Mouse (Mus musculus) erythroblast, embryonic 14.5 days (primary cell): Measurements from ENCODE around the gene Gm13271. TPM values are rescaled to one million over a fixed set of nuclear protein-coding genes. Genes with fewer than 3 reads are reported as not detected.
"Not testable (repeated sequence)": the region's sequence is repeated elsewhere in the genome, so short reads cannot be mapped to it uniquely, and the experiment has no call there.

Experiments
- H3K27me3 ChIP-seq: 2 replicates; pipeline ENCODE4 v1.6.1; 2012; ENCODE audit warnings: inconsistent platforms; ENCODE audit not compliant: control insufficient read depth
- H3K36me3 ChIP-seq: 2 replicates; pipeline ENCODE4 v1.6.1; 2012; ENCODE audit warnings: mild to moderate bottlenecking, inconsistent platforms; ENCODE audit not compliant: control insufficient read depth
- H3K4me1 ChIP-seq: 2 replicates; pipeline ENCODE4 v1.6.1; 2012; ENCODE audit warnings: inconsistent platforms; ENCODE audit not compliant: control insufficient read depth
- H3K4me3 ChIP-seq: replicated peaks from 2 replicates; pipeline ENCODE3; 2012; ENCODE audit warnings: moderate library complexity, mild to moderate bottlenecking, inconsistent platforms
- H3K9me3 ChIP-seq: 2 replicates; pipeline ENCODE4 v1.6.1; 2012; ENCODE audit warnings: low read length, inconsistent platforms, mixed read lengths; ENCODE audit not compliant: control insufficient read depth
- GATA1 ChIP-seq: IDR thresholded peaks from 2 replicates; pipeline ENCODE4 v1.6.1; 2012; ENCODE audit warnings: low read length, inconsistent platforms, mixed read lengths
- TAL1 ChIP-seq: IDR thresholded peaks from 3 replicates; pipeline ENCODE4 v1.6.1; 2012; ENCODE audit warnings: low read length, inconsistent platforms, mixed read lengths
- polyA plus RNA-seq: library from polyadenylated mRNA; stranded (reverse); fragments of >175 nt; gene quantifications from 2 replicates; pipeline ENCODE4 v1.2.3, GENCODE M21; 2012

Gm13271 gene
- polyA plus RNA-seq, 1 experiment: not detected

DNA sequence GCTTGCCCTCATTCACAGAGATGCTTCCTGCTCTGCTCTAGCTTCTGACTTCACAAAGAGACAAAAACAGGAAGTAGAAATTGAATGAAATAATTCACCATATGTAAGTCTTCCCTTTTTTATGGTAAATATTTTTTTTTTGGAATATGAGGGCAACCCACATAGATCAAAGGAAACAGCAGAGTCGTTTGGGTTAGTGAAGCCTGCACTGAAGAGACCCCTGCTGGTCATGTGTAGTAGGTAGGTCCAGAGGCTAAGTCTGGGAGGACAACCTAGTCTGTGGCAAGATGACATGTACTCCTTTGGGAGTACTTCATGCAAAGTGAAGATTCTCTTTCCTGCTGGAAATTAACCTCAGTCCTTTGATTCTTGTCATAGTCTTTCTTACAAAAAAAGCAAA is 27.3 kb upstream of the Gm13271 start:
- H3K27me3 ChIP-seq: no peaks in the 10 kb centered on the region
- peaks cover 2% of the 10 kb centered on the region; the same call in 1 of the 2 replicates for H3K4me1 ChIP-seq
- H3K4me3 ChIP-seq: no peak overlapping the region
- TF ChIP-seq TAL1 (no peak), GATA1 (no peak)
- no peaks in the 10 kb centered on the region for H3K9me3 ChIP-seq
- H3K36me3 ChIP-seq: no peaks in the 10 kb centered on the region

DNA sequence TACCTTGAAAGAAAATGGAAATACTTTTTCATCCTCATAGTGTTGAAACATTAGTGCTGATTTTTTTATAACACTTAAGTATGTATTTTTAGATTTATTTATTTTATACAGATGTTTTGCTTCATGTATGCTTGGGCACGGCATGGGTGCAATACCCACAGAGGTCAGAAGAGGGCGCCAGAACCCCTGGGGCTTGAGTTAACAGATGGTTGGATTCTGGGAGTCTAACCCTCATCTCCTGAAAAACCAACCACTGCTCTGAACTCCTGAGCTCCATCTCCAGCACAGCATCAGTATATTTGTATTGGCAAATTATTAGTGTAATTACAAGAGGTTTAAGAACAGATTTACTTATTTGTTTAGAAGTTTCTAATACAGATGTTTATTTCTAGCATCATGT is 16.2 kb upstream of the Gm13271 start:
- no peaks in the 10 kb centered on the region for H3K9me3 ChIP-seq
- no peaks in the 10 kb centered on the region for H3K4me1 ChIP-seq
- H3K27me3 ChIP-seq: 0 out of 2 replicates have a peak, but pooled peaks cover 2% of the 10 kb centered on the region
- TF ChIP-seq GATA1 (no peak), TAL1 (no peak)
- H3K4me3 ChIP-seq: no peak overlapping the region
- H3K36me3 ChIP-seq: no peaks in the 10 kb centered on the region

DNA sequence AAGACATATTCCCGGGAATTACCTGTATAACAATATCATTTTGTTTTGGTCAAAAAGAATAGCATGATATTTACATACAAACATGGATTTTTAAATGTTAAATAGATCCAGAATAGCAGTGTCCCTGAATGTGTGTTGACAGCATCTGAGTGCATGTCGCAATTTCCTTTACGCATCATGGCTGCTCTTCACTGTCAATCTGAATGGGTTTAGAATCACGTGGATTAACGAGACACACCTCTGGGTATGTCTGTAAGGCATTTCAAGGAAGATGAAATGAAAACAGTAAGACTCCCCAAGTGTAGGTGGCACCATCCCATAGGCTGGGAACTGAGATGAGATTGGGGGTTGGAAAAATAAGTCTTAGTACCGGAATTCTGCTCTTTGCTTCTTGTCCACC is 15.6 kb upstream of the Gm13271 start:
- TF ChIP-seq TAL1 (no peak), GATA1 (no peak)
- Histone ChIP-seq H3K27me3 (0 out of 2 replicates have a peak, but pooled peaks cover 2% of the 10 kb centered on the region), H3K9me3 (no peaks in the 10 kb centered on the region), H3K4me3 (no peak overlapping the region), H3K36me3 (no peaks in the 10 kb centered on the region), H3K4me1 (no peaks in the 10 kb centered on the region)

DNA sequence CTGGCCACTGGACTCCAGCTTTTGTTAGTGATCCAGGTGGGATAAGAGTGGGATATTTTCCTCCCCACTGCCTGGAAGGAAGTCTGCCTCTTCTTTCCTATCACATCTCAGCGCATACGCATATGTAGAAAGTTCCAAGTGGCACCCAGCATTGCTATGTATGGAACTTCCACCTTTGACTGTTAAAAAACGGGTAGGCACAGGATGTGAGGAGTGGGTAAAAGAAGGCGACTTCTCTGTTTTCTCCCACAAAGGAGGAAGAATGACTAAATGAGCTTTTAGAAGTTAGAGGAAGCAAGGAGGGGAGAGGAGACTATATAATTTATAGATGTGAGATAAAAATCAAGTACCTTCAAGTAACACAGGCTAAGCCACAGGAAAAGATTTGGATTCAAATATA is 13.2 kb upstream of the Gm13271 start:
- Histone ChIP-seq H3K27me3 (no peaks in the 10 kb centered on the region), H3K4me1 (no peaks in the 10 kb centered on the region), H3K9me3 (no peaks in the 10 kb centered on the region), H3K36me3 (no peaks in the 10 kb centered on the region), H3K4me3 (no peak overlapping the region)
- no peak for TF ChIP-seq TAL1
- TF ChIP-seq GATA1: no peak

DNA sequence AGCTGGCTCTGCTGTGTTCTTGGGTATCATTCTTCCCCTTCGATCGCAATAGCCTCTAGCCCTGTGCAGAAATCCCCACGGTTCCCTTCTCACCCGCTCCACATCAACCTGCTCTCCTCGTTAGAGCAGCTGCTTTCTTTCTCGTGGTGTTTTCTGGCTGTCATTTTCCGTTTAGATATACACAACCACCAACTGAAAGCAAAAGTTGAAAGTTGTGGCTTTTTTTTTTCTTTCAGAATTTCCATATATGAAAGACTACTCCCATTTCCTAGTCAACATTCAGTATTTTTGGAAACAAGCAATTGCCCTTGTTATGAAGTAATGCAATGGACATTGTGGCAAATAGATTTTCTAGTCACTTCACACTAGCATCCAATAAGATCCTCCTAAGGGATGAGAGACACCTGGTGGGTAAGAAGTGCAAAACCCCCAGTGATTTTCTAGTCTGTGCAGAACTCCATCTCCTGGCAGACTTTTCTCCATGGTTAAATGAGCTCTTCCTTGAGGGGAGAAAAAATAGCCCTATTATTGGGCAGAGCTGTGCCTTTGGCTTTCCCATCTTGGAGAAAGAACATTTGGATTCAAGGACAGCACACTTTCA is 11.8 kb upstream of the Gm13271 start:
- no peaks in the 10 kb centered on the region for H3K9me3 ChIP-seq
- no peak for TF ChIP-seq GATA1
- no peak for TF ChIP-seq TAL1
- no peak overlapping the region for H3K4me3 ChIP-seq
- no peaks in the 10 kb centered on the region for H3K36me3 ChIP-seq
- H3K4me1 ChIP-seq: no peaks in the 10 kb centered on the region
- no peaks in the 10 kb centered on the region for H3K27me3 ChIP-seq

DNA sequence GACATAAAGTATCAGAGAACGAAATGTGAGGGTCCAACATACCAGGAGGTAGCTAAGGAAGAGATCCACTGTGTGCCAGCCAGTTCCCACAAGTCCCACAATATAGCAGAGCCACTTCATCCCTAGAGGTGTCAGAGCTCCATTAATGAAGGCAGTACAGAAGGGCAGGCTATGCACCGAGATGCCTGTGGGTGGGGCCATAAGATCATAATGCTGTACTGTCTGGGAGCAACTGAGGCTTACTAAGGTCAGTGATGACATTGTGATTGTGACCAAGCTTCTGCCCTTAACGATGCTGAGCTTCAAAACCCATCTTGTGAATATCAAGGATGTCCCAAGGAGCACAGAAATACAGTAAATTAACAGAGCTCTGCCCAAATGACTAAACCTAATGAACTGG is 10.5 kb upstream of the Gm13271 start:
- H3K9me3 ChIP-seq: no peaks in the 10 kb centered on the region

DNA sequence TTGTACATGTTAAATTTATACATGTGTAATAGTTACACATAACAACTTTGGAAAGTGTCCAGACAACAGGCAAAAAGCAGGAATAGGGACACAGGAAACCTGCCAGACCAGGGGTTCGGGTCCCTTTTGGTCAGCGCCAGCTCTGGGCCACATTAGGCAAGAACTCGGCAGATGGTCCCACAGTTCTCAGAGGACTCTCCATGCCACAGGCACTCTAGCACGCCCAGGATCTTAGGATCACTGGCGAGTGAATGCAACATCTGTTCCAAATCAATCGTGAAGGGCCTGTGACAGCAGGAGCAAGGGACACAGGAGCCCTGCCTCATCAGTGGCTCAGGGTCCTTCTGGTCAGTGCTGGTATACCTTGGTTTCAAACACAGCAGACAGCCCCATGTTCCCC is 4.7 kb upstream of the Gm13271 start:
- Histone ChIP-seq H3K4me1 (no peaks in the 10 kb centered on the region), H3K9me3 (no peaks in the 10 kb centered on the region), H3K4me3 (no peak overlapping the region), H3K36me3 (no peaks in the 10 kb centered on the region), H3K27me3 (no peaks in the 10 kb centered on the region)
- TF ChIP-seq TAL1 (no peak), GATA1 (no peak)

More for the DNA sequence above, 10.5 kb upstream of the Gm13271 start:
- Histone ChIP-seq H3K4me3 (no peak overlapping the region), H3K36me3 (no peaks in the 10 kb centered on the region), H3K27me3 (no peaks in the 10 kb centered on the region), H3K4me1 (no peaks in the 10 kb centered on the region)
- no peak for TF ChIP-seq GATA1
- no peak for TF ChIP-seq TAL1

DNA sequence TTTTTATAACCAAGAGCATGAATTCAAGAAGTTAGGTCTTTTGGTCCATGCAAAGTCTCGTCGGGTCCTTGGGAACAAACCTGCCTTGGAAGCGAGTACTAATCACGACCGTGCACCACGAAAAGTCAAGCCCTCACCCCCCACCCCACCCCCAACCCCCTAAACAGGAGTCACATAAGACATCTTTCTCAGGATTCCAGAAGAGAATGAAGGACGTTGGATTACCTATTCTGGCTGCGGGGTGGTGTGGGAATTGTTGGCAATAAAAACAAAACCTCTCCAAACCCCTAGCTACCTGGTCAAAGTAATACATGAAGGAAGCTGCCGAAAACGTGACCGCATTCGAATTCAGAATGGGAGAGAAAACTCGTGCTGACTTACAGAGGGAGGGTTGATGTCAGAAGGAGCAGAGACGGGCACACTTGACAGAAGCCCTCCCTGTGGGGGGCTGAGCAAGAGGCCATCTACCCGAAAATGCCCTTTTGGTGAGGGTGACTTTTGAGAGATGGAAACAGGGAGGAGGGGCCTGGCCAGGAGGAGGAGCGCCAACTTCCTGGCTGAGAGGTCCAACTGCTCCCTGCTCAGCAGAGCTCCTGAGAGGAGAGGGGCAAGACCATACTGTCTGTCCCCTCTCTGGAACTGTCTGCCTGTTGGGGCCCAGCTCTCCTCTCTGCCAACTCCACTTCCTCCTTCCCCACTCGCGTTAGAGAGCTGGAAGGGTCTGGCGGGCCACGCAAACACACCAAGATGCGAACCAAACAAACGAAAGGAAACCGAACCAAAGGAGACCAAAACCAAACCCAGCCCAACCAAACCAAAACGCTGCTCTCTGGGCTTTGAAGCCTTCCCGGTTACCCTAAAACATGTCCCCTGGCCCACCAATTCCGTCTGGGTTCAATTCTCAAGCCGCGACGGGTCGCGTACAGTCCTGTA is 2.2 kb downstream of the Gm13271 start:
- not testable (repeated sequence) for H3K36me3 ChIP-seq, H3K9me3 ChIP-seq, H3K4me1 ChIP-seq, H3K4me3 ChIP-seq
- H3K27me3 ChIP-seq: peaks cover 16% of the 10 kb centered on the region

DNA sequence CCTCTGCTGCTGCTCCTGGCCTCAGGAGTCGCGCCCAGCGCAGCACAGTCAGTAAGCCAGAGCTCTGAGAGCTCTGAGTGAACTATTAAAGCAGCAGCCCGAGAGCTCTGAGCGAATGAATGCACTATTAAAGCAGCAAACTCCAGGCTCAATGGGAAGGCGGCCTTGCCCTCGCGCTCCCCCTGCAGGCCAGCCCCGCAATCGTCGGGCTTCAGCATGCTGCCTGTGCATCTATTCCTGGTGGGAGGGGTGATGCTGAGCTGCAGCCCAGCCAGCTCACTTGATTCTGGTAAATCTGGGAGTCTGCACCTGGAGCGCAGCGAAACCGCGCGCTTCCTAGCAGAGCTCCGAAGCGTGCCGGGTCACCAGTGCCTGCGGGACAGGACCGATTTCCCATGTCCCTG is 3.0 kb downstream of the Gm13271 start:
- not testable (repeated sequence) for H3K36me3 ChIP-seq, H3K4me3 ChIP-seq, H3K4me1 ChIP-seq, H3K9me3 ChIP-seq
- H3K27me3 ChIP-seq: peaks cover 16% of the 10 kb centered on the region

DNA sequence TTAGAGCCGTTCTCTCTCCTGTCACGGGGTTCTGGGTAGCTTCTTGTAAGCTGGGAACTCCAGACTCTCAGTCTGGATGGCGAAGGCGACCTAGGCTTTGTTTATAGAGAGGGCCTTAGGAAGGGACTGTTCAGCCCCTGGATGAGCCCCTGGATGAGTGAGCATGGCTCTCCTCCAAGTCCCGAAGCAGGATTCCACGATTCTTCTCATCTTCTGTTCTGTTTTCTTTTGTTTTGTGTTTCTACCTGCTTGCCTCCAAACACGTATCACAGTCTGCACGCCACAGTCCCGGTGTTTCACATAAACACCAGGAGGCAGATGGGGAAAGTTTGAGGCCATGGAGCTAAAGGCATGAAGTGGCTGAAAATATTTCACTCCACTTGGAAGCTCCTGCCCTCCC is 4.1 kb downstream of the Gm13271 start:
- not testable (repeated sequence) for H3K4me3 ChIP-seq, H3K4me1 ChIP-seq, H3K36me3 ChIP-seq, H3K9me3 ChIP-seq
- H3K27me3 ChIP-seq: peaks cover 16% of the 10 kb centered on the region

DNA sequence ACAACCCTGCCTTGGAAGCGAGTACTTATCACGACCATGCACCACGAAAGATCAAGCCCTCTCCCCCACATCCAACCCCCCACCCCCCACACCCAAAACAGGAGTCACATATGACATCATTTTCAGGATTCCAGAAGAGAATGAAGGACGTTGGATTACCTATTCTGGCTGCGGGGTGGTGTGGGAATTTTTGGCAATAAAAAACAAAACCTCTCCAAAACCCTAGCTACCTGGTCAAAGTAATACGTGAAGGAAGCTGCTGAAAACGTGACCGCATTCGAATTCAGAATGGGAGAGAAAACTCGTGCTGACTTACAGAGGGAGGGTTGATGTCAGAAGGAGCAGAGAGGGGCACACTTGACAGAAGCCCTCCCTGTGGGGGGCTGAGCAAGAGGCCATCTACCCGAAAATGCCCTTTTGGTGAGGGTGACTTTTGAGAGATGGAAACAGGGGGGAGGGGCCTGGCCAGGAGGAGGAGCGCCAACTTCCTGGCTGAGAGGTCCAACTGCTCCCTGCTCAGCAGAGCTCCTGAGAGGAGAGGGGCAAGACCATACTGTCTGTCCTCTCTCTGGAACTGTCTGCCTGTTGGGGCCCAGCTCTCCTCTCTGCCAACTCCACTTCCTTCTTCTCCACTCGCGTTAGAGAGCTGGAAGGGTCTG is 5.1 kb downstream of the Gm13271 start, which contains the start of gene Gm13283:
Gene Gm13283 (plus strand): TSS at position 510 of the 659 bp plus-strand sequence.
- not testable (repeated sequence) for H3K36me3 ChIP-seq, H3K4me3 ChIP-seq, H3K9me3 ChIP-seq, H3K4me1 ChIP-seq
- H3K27me3 ChIP-seq: peaks cover 16% of the 10 kb centered on the region

DNA sequence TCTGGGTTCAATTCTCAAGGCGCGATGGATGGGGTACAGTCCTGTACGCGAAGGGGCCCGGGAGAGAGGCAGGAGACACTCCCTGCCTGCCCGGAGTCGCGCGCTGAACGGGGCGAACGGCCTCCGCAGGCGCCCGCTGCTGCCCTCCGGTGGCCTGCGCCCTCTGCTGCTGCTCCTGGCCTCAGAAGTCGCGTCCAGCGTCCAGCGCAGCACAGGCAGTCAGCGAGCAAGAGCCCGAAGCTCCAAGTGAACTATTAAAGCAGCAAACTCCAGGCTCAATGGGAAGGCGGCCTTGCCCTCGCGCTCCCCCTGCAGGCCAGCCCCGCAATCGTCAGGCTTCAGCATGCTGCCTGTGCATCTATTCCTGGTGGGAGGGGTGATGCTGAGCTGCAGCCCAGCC is 5.8 kb downstream of the Gm13271 start:
- H3K9me3 ChIP-seq, H3K36me3 ChIP-seq, H3K4me3 ChIP-seq, H3K4me1 ChIP-seq: not testable (repeated sequence)
- peaks cover 13% of the 10 kb centered on the region for H3K27me3 ChIP-seq

DNA sequence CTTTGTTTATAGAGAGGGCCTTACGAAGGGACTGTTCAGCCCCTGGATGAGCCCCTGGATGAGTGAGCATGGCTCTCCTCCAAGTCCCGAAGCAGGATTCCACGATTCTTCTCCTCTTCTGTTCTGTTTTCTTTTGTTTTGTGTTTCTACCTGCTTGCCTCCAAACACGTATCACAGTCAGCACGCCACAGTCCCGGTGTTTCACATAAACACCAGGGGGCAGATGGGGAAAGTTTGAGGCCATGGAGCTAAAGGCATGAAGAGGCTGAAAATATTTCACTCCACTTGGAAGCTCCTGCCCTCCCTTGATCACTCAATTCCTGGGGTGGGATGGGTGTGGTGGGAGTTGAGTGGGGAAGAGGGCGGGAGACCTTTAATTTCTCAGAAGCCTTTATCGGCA is 7.1 kb downstream of the Gm13271 start:
- H3K4me3 ChIP-seq, H3K36me3 ChIP-seq, H3K9me3 ChIP-seq, H3K4me1 ChIP-seq, H3K27me3 ChIP-seq: not testable (repeated sequence)
